Mouse (Mus musculus): ENCODE results near the gene Tmem178b.

Gene Tmem178b

DNA sequence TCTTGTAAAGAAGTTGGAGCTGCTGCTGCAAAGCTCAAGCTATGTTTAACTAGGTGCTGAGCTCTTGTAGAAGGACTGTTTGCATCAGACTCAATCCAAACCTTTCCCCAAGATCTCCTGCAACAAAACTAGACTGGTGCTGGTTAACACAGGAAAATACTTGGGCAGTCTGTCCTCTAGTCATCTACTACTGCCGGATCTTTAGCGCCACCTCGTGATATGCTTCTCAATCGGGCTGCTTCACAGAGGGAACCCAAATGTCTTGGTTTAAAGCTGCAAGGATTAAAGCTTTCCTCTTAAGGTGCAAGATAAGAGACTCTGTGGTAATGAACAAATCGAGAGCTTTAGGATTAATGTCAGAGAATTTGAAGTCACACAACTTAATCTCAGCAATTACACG is 430.3 kb downstream of the Tmem178b start:
- no peak for DNase-seq (ENCODE audit: low spot score)
